Mouse (Mus musculus) limb, embryonic 10.5 days (tissue): ENCODE measurements around the gene Sytl3. TPM values are rescaled to one million over a fixed set of nuclear protein-coding genes. Genes with fewer than 3 reads are reported as not detected.
A peak's percentile ranks its signal among the peaks of the same experiment; 100 is the strongest.
"Not testable (repeated sequence)": the region's sequence is repeated elsewhere in the genome, so short reads cannot be mapped to it uniquely, and the experiment has no call there.

Experiments used
- DNase-seq: peaks from one replicate; pipeline ENCODE4 v3.0.0-alpha.2; 2017; ENCODE audit warnings: low spot score
- H3K27ac ChIP-seq: fragments of 300-500 bp; sonication (generic); 2 replicates; pipeline ENCODE4 v1.5.1; 2016; ENCODE audit warnings: mild to moderate bottlenecking
- H3K27me3 ChIP-seq: fragments of 300-500 bp; sonication (generic); 2 replicates; pipeline ENCODE4 v1.6.1; 2016; ENCODE audit warnings: low read depth, mild to moderate bottlenecking; ENCODE audit not compliant: poor library complexity, severe bottlenecking
- H3K36me3 ChIP-seq: fragments of 300-500 bp; sonication (generic); 2 replicates; pipeline ENCODE4 v1.6.1; 2016; ENCODE audit warnings: mild to moderate bottlenecking, moderate library complexity
- H3K4me1 ChIP-seq: fragments of 300-500 bp; sonication (generic); 2 replicates; pipeline ENCODE4 v1.6.1; 2016
- H3K4me3 ChIP-seq: fragments of 300-500 bp; sonication (generic); 2 replicates; pipeline ENCODE4 v1.5.1; 2016; ENCODE audit warnings: mild to moderate bottlenecking, moderate library complexity
- H3K9me3 ChIP-seq: fragments of 300-500 bp; sonication (generic); replicated peaks from 2 replicates; pipeline ENCODE4 v1.6.1; 2016; ENCODE audit warnings: mild to moderate bottlenecking
- WGBS: fragments of 180-500 bp; shearing (Covaris S2); methylation state at CpG from one replicate; pipeline ENCODE4 v1.1.7; 2016; 5-methylcytosine and 5-hydroxymethylcytosine counted together
- polyA plus RNA-seq: library from polyadenylated mRNA; unstranded; fragments of >200 nt; fragmentation: Nextera tagmentation; extraction: Ambion mirVana; gene quantifications from 2 replicates; pipeline ENCODE4 v1.2.1, GENCODE M21; 2016

Sytl3 gene
- polyA plus RNA-seq, 1 experiment from 2014 or later = not detected

DNA sequence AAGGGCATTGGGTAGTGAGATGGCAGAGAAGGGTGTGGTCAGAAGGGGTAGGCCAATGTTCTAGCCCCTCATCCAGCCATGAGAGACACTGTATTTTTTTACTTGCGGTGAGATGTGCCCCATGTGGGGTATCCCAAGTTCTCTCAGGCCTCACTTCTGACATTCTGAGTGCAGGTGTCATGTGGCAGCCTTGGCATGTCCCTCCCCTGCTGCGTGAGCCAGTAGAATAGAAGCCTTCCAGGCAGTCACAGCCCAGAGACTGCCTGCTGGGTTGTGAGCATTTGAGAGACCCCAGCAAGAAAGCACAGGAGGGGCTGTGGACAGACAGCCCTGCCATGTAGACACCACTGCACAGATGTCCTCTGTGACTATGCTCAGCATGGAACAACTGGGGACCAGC lies 49.3 kb downstream of the Sytl3 start:
- H3K4me3 ChIP-seq, H3K36me3 ChIP-seq, H3K27ac ChIP-seq, H3K4me1 ChIP-seq, DNase-seq, H3K9me3 ChIP-seq, H3K27me3 ChIP-seq: not testable (repeated sequence)
- 76% methylated on average over 2 of the region's 2 CpGs for WGBS

DNA sequence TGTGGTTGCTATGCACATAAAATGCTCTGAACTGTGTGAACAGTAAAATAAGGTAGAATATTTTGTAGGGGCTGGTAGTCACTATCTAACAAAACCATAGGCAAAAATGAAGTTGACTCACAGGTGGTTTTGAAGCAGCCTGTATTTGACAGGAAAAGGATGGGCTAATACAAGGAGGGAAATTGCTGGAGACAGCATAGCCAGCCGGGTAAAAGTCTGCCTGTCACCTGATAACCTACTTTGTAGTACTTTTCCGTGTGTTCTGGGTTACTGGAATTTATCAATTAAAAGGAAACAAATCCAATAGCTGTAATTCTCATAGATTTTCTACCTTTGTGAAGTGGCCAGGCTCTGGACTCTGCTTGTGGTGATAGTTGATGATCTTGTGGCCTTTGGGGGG lies 54.6 kb downstream of the Sytl3 start:
- H3K4me3 ChIP-seq, H3K27ac ChIP-seq, H3K27me3 ChIP-seq, H3K36me3 ChIP-seq, H3K9me3 ChIP-seq, DNase-seq, H3K4me1 ChIP-seq: not testable (repeated sequence)
- WGBS = 76% methylated on average over 2 of the region's 2 CpGs

DNA sequence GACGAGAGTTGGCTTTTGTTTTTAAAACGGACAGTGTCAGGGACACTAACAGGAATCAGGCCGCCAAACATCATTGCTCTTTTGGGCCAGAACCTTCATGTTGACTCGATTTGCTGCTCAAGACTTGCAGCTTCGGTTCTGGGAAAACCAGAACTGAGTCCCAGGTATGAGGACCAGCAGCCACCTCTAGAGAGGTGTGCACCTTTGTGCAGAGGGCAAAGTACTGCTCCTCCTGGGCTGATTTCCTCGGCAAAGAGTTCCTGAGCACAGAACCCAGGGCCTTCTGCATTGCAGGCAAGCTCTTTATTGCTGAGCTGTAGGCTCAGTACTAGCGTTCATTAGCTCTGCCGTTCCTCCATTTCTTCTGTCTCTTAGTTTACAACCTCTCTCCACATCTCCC lies 55.1 kb downstream of the Sytl3 start:
- H3K4me1 ChIP-seq, H3K27me3 ChIP-seq, H3K27ac ChIP-seq, H3K4me3 ChIP-seq, DNase-seq, H3K9me3 ChIP-seq, H3K36me3 ChIP-seq: not testable (repeated sequence)
- 84% methylated on average over 7 of the region's 8 CpGs for WGBS

DNA sequence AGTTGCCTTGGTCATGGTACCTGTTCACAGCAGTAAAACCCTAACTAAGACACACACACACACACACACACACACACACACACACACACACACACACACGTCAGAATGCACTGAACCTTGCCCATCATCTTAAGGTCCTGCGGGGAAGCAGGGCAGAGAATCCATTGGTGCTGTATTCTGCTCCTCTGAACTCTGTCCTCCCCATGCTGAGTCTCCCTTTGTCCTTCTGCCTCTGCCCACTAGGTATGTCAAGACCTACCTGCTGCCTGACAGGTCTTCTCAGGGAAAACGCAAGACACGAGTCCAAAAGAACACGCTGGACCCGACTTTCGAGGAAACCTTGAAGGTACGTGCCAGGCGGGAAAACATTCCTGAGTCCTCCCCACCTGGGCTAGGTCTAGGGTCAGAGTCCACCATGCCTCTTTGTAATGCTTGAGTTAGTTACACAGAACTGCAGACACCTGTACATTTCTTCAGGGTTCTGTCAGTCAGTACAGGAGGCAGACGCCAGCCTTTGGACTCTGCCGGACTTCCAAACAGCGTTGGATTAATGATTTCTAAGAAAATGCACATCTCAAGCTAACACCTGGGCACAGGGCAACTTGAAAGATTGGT lies 69.2 kb downstream of the Sytl3 start:
- Histone ChIP-seq H3K27ac (no peak overlapping the region), H3K4me1 (0 out of 2 replicates have a peak, but pooled peaks cover 6% of the 10 kb centered on the region), H3K27me3 (no peaks in the 10 kb centered on the region), H3K9me3 (no peaks in the 10 kb centered on the region), H3K4me3 (no peak overlapping the region), H3K36me3 (no peaks in the 10 kb centered on the region)
- 94% methylated on average over 12 of the region's 12 CpGs for WGBS
- no peak for DNase-seq

DNA sequence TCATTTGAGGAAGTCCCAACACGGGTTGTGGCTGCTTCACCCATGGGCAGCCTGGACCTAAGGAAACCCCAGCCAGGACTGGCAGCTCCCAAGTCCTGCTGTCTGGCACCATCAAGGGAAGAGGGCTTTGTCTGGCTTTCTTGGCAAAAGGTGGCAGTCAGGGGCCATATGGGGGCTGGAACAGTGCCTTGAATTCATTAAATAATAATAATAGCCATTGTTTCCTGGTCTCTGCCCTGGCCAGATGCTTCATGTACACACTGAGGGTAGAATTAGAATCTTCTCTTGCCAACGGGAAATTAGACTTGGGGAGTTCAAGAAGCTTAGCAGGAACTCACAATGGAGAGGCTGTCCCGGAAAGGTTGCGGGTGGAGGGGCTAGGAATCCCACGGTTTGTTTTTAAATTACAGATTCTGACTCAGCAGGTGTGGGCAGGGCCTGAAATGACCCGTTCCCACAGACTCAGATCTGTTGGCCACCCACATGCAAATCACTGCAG lies 70.4 kb downstream of the Sytl3 start:
- peak; percentile 26 for DNase-seq
- Histone ChIP-seq H3K4me1 (0 out of 2 replicates have a peak, but pooled peaks cover 6% of the 10 kb centered on the region), H3K36me3 (no peaks in the 10 kb centered on the region), H3K4me3 (no peak overlapping the region), H3K27ac (no peak overlapping the region), H3K9me3 (no peaks in the 10 kb centered on the region), H3K27me3 (no peaks in the 10 kb centered on the region)
- 45% methylated on average over 6 of the region's 6 CpGs for WGBS

DNA sequence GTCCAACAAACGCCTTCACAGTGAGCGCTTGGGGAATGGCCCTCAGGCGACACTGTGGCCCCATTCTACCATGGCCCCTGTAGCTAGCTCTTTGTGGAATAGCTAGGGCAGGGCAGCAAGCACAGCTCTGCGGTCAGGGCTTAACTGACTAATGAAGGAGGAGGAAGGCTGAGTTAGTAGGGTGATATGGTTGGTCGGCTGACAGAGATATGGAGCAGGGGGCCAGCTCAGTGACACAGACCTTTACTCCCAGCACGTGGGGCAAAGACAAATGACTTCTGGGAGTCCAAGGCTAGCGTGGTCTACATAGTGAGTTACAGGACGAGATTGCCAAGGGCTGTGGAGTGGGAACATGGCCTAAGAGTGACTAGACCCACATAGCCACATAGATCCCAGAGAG lies 72.2 kb downstream of the Sytl3 start:
- Histone ChIP-seq H3K27me3 (no peaks in the 10 kb centered on the region), H3K27ac (no peak overlapping the region), H3K4me3 (no peak overlapping the region), H3K4me1 (0 out of 2 replicates have a peak, but pooled peaks cover 6% of the 10 kb centered on the region), H3K36me3 (no peaks in the 10 kb centered on the region), H3K9me3 (no peaks in the 10 kb centered on the region)
- DNase-seq = peak; percentile 20
- 74% methylated on average over 8 of the region's 8 CpGs for WGBS

DNA sequence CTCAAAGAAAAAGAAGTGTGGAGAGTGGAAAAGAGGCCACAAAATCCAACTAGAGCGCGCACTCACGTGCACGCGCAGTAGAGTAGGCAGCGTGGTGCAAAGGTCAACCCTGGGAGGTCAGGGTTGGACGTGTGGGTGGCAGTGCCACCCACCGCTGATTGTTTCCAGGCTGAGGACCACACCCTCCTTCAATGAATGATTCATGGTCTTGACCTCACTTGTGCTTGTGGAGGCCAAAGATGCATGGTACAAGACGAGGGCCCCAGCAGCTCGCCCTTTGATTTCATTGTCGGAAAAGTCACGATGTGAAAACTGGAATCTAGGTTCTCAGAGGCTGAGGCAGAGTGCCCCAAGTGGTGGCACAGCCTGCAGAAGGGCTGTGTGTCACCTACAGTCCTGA lies 72.7 kb downstream of the Sytl3 start:
- WGBS = 89% methylated on average over 12 of the region's 12 CpGs
- no peaks in the 10 kb centered on the region for H3K9me3 ChIP-seq
- H3K36me3 ChIP-seq = no peaks in the 10 kb centered on the region
- peak; percentile 21 for DNase-seq
- H3K27ac ChIP-seq = no peak overlapping the region
- no peaks in the 10 kb centered on the region for H3K27me3 ChIP-seq
- H3K4me1 ChIP-seq = 0 out of 2 replicates have a peak, but pooled peaks cover 6% of the 10 kb centered on the region
- no peak overlapping the region for H3K4me3 ChIP-seq

DNA sequence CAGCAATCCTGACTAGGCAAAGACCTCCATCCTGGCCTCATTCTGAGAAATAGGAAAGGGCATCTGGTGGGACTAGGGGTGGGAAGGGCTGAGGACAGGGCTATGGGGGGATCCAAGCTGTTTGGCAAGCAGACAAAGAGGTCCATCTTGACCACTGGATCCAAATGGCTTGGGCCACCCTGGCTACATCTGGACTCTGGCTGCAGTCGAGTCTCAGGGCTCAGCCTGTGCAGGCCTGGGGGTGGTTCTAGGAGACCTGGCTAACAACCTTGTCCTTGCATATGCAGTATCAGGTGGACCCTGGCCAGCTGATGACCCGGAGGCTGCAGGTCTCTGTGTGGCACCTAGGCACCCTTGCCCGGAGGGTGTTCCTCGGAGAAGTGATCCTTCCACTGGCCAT lies 73.8 kb downstream of the Sytl3 start:
- no peaks in the 10 kb centered on the region for H3K36me3 ChIP-seq
- H3K9me3 ChIP-seq = no peaks in the 10 kb centered on the region
- no peaks in the 10 kb centered on the region for H3K27me3 ChIP-seq
- H3K4me1 ChIP-seq = 0 out of 2 replicates have a peak, but pooled peaks cover 11% of the 10 kb centered on the region
- WGBS = 95% methylated on average over 4 of the region's 4 CpGs
- H3K27ac ChIP-seq = no peak overlapping the region
- peak; percentile 12 for DNase-seq
- H3K4me3 ChIP-seq = no peak overlapping the region

DNA sequence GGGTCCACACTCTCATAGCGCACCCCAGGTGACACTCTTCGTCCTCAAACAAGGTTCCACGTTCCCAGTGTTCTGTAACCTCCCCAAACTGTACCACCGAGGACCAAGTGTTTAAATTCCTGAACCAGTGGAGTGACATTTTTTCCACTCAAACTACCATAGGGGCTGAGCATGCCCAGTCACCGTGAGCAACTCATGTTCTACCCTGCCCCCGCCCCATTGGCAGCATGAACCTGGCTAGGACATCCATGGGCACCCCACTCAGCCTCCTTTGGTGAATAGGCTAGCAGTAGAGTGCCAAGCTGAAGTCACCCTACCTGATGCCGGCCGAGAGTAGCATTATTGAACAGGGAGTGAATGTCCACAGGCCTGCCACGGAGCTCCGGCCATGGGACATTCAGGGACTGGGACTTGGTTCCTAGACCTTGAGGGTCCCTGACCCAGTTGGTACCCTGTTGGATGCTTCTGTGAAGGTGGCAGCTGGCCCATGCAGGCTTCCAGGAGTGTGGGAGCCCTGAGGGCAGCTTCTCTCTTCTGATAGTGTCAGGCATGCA lies 74.5 kb downstream of the Sytl3 start:
- H3K9me3 ChIP-seq = no peaks in the 10 kb centered on the region
- no peaks in the 10 kb centered on the region for H3K36me3 ChIP-seq
- no peak overlapping the region for H3K4me3 ChIP-seq
- 93% methylated on average over 10 of the region's 10 CpGs for WGBS
- H3K27me3 ChIP-seq = no peaks in the 10 kb centered on the region
- DNase-seq = peak; percentile 12
- peaks cover 12% of the 10 kb centered on the region; the same call in 1 of the 2 replicates for H3K4me1 ChIP-seq
- H3K27ac ChIP-seq = no peak overlapping the region

DNA sequence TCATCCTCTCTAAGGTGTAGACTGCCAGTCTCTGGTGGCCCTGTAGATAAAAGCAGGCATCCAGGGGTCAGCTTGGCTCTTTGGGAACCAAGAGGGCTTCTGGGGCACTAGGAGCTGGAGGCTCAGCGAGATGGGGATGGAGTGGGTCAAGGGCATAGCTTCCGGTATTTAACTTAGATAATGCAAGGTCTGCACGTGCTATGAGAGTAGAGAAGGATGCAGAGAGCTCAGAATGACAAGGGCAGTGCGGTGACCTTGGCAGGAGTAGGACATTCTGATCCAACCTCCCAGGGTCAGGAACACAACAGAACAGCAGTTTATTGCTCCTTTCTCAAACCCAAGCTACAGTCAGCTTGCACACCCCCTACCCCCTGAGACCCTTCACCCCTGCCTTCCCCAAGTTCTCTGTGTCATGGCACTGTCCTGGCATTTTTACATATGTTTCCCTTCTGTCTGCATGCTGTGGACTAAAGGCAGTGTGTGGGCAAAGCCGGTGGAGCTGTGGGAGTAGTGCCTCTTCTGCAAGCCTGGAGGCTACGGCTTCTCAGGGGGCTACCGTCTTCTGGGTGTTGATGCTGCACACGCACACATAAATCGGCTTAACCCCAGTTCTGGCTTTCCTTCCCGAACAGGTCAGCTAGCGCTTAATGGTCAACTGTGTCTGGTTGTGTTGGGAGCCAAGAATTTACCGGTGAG lies 76.0 kb downstream of the Sytl3 start:
- WGBS = 92% methylated on average over 12 of the region's 12 CpGs
- DNase-seq = peak; percentile 22
- Histone ChIP-seq H3K9me3 (no peaks in the 10 kb centered on the region), H3K4me1 (peaks cover 11% of the 10 kb centered on the region; the same call in 1 of the 2 replicates), H3K27ac (no peak overlapping the region), H3K36me3 (peaks cover 13% of the 10 kb centered on the region), H3K4me3 (no peak overlapping the region), H3K27me3 (no peaks in the 10 kb centered on the region)

DNA sequence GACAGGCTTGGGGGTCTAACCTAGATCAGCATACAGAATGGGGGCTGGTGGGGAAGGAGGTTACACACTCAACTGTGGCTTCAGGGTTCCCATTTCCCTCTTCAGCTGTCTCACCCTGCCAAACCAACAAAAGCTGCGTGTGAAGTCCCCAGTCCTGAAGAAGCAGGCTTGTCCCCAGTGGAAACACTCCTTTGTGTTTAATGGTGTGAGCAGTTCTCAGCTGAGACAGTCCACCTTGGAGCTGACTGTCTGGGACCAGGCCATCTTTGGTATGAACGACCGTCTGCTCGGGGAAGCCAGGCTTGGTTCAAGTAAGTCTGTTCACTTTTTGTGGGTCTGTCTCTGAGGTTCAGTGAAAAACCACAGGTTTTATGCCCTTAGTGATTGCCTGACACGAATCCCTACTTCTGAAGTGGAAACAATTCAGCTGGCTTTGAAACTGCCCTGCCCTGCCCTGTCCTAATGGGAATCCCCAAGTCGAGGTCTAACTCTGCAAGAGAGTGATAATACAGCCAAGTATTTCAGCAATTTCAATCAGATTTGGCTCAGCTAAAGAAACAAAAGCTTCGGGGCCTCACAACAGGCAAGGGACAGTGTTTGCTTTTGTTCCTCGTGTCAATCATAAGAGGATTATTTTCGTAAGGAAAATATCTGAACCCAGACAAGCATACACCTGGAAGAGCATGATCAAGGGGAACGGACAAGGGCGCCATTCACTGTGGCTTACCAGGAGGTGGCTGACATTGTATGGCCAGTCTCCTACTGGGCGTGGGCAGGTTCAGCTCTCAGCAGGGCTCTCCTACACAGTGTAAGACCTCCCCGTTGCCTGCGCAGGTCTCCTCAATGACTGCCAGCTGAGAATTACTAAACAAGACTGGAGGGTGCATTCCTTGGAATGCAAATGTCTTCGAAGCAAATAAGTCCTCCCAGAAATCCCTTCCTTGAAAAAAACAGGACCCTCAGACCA lies 77.7 kb downstream of the Sytl3 start:
- Histone ChIP-seq H3K4me1 (peaks cover 20% of the 10 kb centered on the region), H3K9me3 (no peaks in the 10 kb centered on the region), H3K4me3 (no peak overlapping the region), H3K27me3 (no peaks in the 10 kb centered on the region), H3K27ac (no peak overlapping the region), H3K36me3 (peaks cover 21% of the 10 kb centered on the region)
- peak; percentile 24 for DNase-seq
- WGBS = 66% methylated on average over 15 of the region's 15 CpGs

DNA sequence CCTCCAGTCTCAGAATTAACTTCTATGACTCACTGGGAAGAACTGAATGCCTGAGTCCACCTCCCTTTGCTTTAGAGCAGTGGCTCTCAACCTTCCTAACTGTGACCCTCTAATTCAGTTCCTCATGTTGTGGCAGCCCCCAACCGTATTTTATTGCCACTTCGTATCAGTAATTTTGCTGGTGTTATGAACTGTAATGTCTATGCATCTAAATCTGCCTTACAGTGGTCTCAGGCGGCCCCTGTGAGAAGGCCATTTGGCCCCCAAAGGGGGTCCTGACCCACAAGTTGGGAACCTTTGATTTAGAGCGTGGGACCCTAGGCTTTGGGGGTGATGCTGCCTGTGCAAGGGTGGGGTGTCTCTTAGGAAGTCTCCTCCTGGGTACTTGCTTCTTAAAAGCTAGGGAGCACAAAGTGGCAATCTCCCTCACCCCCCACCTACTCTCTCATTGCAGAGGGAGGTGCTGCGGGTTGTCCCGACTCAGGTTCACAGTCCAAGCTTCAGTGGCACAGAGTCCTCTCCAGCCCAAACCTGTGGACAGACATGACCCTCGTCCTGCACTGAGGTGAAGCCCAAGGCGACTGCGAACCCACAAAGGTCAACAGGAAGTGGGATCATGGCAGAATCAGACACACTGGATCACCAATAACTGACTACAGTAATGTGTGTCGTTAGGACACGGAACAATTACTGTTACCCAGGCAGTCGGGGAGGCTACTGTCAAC lies 78.5 kb downstream of the Sytl3 start:
- H3K27ac ChIP-seq = no peak overlapping the region
- WGBS = 79% methylated on average over 12 of the region's 12 CpGs
- DNase-seq = peak; percentile 23
- no peaks in the 10 kb centered on the region for H3K27me3 ChIP-seq
- peaks cover 21% of the 10 kb centered on the region for H3K36me3 ChIP-seq
- H3K4me3 ChIP-seq = no peak overlapping the region
- H3K4me1 ChIP-seq = peaks cover 27% of the 10 kb centered on the region
- no peaks in the 10 kb centered on the region for H3K9me3 ChIP-seq
